Mouse (Mus musculus) MEL (cell line): ENCODE measurements around the gene Emg1. TPM values are rescaled to one million over a fixed set of nuclear protein-coding genes. Genes with fewer than 3 reads are reported as not detected.

Experiments
- DNase-seq: peaks from one replicate; pipeline ENCODE4 v3.0.0; 2011; ENCODE audit warnings: low read depth, low spot score
- H3K27ac ChIP-seq: 2 replicates; pipeline ENCODE4 v1.5.1; 2012; ENCODE audit warnings: low read depth, mild to moderate bottlenecking, control low read depth, low read length, moderate library complexity; ENCODE audit not compliant: control insufficient read depth
- H3K27me3 ChIP-seq, 2 experiments: fragments of 150-350 bp in 1 of 2; sonication (generic) in 1 of 2; 2 replicates each; pipeline ENCODE4 v1.6.1; 2012; ENCODE audit warnings: low read length in 2 of 2, mild to moderate bottlenecking in 2 of 2, improper control_type of control experiment in 1 of 2, moderate library complexity in 1 of 2; ENCODE audit not compliant: insufficient read depth in 2 of 2, control insufficient read depth in 1 of 2
- H3K36me3 ChIP-seq, 2 experiments: 2 replicates each; pipeline ENCODE4 v1.6.1; 2012 to 2014; ENCODE audit warnings: low read length in 2 of 2, improper control_type of control experiment in 1 of 2, inconsistent platforms in 1 of 2, mild to moderate bottlenecking in 1 of 2; ENCODE audit not compliant: insufficient read depth in 2 of 2, control insufficient read depth in 1 of 2
- H3K4me1 ChIP-seq, 2 experiments: fragments of 150-350 bp in 1 of 2; sonication (generic) in 1 of 2; 2 replicates each; pipeline ENCODE4 v1.6.1; 2012; ENCODE audit warnings: low read length in 2 of 2, improper control_type of control experiment in 1 of 2, mild to moderate bottlenecking in 1 of 2; ENCODE audit not compliant: insufficient read depth in 2 of 2, control insufficient read depth in 1 of 2
- H3K4me3 ChIP-seq, 2 experiments: fragments of 150-350 bp in 1 of 2; sonication (generic) in 1 of 2; 2 replicates each; pipeline ENCODE4 v1.5.1; 2012; ENCODE audit warnings: low read depth in 2 of 2, low read length in 2 of 2, mild to moderate bottlenecking in 2 of 2, moderate library complexity in 2 of 2, control low read depth in 1 of 2, improper control_type of control experiment in 1 of 2; ENCODE audit not compliant: control insufficient read depth in 1 of 2, insufficient read depth in 1 of 2
- H3K79me2 ChIP-seq: 2 replicates; pipeline ENCODE4 v1.6.1; 2012; ENCODE audit warnings: mild to moderate bottlenecking, low read length, moderate library complexity; ENCODE audit not compliant: control insufficient read depth, poor library complexity, insufficient read depth
- H3K9ac ChIP-seq: 2 replicates; pipeline ENCODE4 v1.6.1; 2012; ENCODE audit warnings: low read depth, mild to moderate bottlenecking, control low read depth, low read length, moderate library complexity; ENCODE audit not compliant: control insufficient read depth, poor library complexity, severe bottlenecking
- H3K9me3 ChIP-seq: fragments of 150-350 bp; sonication (generic); replicated peaks from 2 replicates; pipeline ENCODE4 v1.6.1; 2012; ENCODE audit warnings: mild to moderate bottlenecking, low read length, improper control_type of control experiment, moderate library complexity; ENCODE audit not compliant: insufficient read depth
- BHLHE40 ChIP-seq: IDR thresholded peaks from 2 replicates; pipeline ENCODE4 v1.6.1; 2012; ENCODE audit warnings: low read depth, mild to moderate bottlenecking, inconsistent platforms, low read length, improper control_type of control experiment, borderline replicate concordance
- CHD1 ChIP-seq: IDR thresholded peaks from 2 replicates; pipeline ENCODE4 v1.6.1; 2012; ENCODE audit warnings: low read depth, mild to moderate bottlenecking, inconsistent platforms, low read length, improper control_type of control experiment
- CTCF ChIP-seq, 3 experiments: IDR thresholded peaks in 2 of 3; conservative IDR thresholded peaks in 1 of 3; 2 replicates each; pipeline ENCODE4 v1.5.1; 2011 to 2012; ENCODE audit warnings: low read length in 3 of 3, low read depth in 2 of 3, mild to moderate bottlenecking in 2 of 3, improper control_type of control experiment in 1 of 3, inconsistent platforms in 1 of 3, mixed read lengths in 1 of 3, moderate library complexity in 1 of 3; ENCODE audit not compliant: control insufficient read depth in 1 of 3, insufficient read depth in 1 of 3, poor library complexity in 1 of 3, severe bottlenecking in 1 of 3
- ELF1 ChIP-seq: IDR thresholded peaks from 2 replicates; pipeline ENCODE4 v1.6.1; 2014; ENCODE audit warnings: low read depth, mild to moderate bottlenecking, inconsistent platforms, low read length, improper control_type of control experiment, moderate library complexity
- EP300 ChIP-seq, 2 experiments: IDR thresholded peaks; 2 replicates each; pipeline ENCODE4 v1.6.1; 2011; ENCODE audit warnings: improper control_type of control experiment in 2 of 2, low read length in 2 of 2, low read depth in 1 of 2, mild to moderate bottlenecking in 1 of 2
- GABPA ChIP-seq: IDR thresholded peaks from 2 replicates; pipeline ENCODE4 v1.6.1; 2012; ENCODE audit warnings: low read depth, mild to moderate bottlenecking, inconsistent platforms, low read length, improper control_type of control experiment, moderate library complexity
- GATA1 ChIP-seq: IDR thresholded peaks from 2 replicates; pipeline ENCODE4 v1.6.1; 2011; ENCODE audit warnings: low read depth, low read length, improper control_type of control experiment
- KAT2A ChIP-seq: conservative IDR thresholded peaks from 2 replicates; pipeline ENCODE4 v1.6.1; 2012; ENCODE audit warnings: low read depth, low read length, improper control_type of control experiment, inconsistent platforms
- MAFK ChIP-seq: IDR thresholded peaks from 2 replicates; pipeline ENCODE4 v1.6.1; 2011; ENCODE audit warnings: low read depth, mild to moderate bottlenecking, low read length, improper control_type of control experiment, borderline replicate concordance
- MAX ChIP-seq: IDR thresholded peaks from 2 replicates; pipeline ENCODE4 v1.6.1; 2011; ENCODE audit warnings: low read length, improper control_type of control experiment
- MAZ ChIP-seq: IDR thresholded peaks from 2 replicates; pipeline ENCODE4 v1.6.1; 2012; ENCODE audit warnings: low read depth, mild to moderate bottlenecking, inconsistent platforms, low read length, improper control_type of control experiment
- MEF2A ChIP-seq: IDR thresholded peaks from 2 replicates; pipeline ENCODE4 v1.6.1; 2014; ENCODE audit warnings: low read depth, mild to moderate bottlenecking, inconsistent platforms, low read length, improper control_type of control experiment; ENCODE audit not compliant: poor library complexity, insufficient replicate concordance, severe bottlenecking; ENCODE audit errors: extremely low read depth
- MYB ChIP-seq: IDR thresholded peaks from 2 replicates; pipeline ENCODE4 v1.6.1; 2011; ENCODE audit warnings: mild to moderate bottlenecking, low read depth, low read length, improper control_type of control experiment
- POLR2A ChIP-seq, 2 experiments: IDR thresholded peaks; 2 replicates each; pipeline ENCODE4 v1.6.1; 2011 to 2012; ENCODE audit warnings: low read length in 2 of 2, mild to moderate bottlenecking in 2 of 2, control low read depth in 1 of 2, improper control_type of control experiment in 1 of 2, low read depth in 1 of 2, moderate library complexity in 1 of 2; ENCODE audit not compliant: control insufficient read depth in 1 of 2, insufficient read depth in 1 of 2, poor library complexity in 1 of 2
- POLR2AphosphoS5 ChIP-seq: IDR thresholded peaks from 2 replicates; pipeline ENCODE4 v1.6.1; 2012; ENCODE audit warnings: low read depth, borderline replicate concordance, mild to moderate bottlenecking, inconsistent platforms, low read length, moderate library complexity, mixed read lengths
- SMC3 ChIP-seq: IDR thresholded peaks from 2 replicates; pipeline ENCODE4 v1.6.1; 2011; ENCODE audit warnings: low read depth, low read length, improper control_type of control experiment
- USF2 ChIP-seq, 2 experiments: IDR thresholded peaks; 2 replicates each; pipeline ENCODE4 v1.6.1; 2011 to 2012; ENCODE audit warnings: improper control_type of control experiment in 2 of 2, low read length in 2 of 2, borderline replicate concordance in 1 of 2, inconsistent platforms in 1 of 2, low read depth in 1 of 2, mild to moderate bottlenecking in 1 of 2; ENCODE audit not compliant: insufficient read depth in 1 of 2
- ZC3H11A ChIP-seq: IDR thresholded peaks from 2 replicates; pipeline ENCODE4 v1.6.1; 2012; ENCODE audit warnings: low read depth, mild to moderate bottlenecking, inconsistent platforms, low read length, improper control_type of control experiment
- ZKSCAN1 ChIP-seq: IDR thresholded peaks from 2 replicates; pipeline ENCODE4 v1.6.1; 2012; ENCODE audit warnings: low read depth, mild to moderate bottlenecking, inconsistent platforms, low read length, improper control_type of control experiment, moderate library complexity
- ZNF384 ChIP-seq: IDR thresholded peaks from 2 replicates; pipeline ENCODE4 v1.6.1; 2012; ENCODE audit warnings: low read depth, mild to moderate bottlenecking, inconsistent platforms, low read length, improper control_type of control experiment
- polyA plus RNA-seq, 2 experiments: library from polyadenylated mRNA; stranded (reverse) in 1 of 2; unstranded in 1 of 2; fragments of >175 nt in 1 of 2; fragments of >200 nt in 1 of 2; gene quantifications; 2 replicates each; pipeline versions ENCODE4 v1.2.1 to v1.2.4; 2012; ENCODE audit warnings: low replicate concordance in 2 of 2, low read depth in 1 of 2; ENCODE audit not compliant: insufficient read length in 2 of 2, insufficient read depth in 1 of 2, missing spikeins in 1 of 2
- total RNA-seq: library from RNA; depleted of rRNA; stranded (reverse); fragments of 300-350 nt; gene quantifications from 2 replicates; pipeline ENCODE4 v1.2.3, GENCODE M21; 2012

Emg1 gene
- total and polyA plus RNA-seq, 3 experiments = 346 to 391 TPM; not detected in 1

DNA sequence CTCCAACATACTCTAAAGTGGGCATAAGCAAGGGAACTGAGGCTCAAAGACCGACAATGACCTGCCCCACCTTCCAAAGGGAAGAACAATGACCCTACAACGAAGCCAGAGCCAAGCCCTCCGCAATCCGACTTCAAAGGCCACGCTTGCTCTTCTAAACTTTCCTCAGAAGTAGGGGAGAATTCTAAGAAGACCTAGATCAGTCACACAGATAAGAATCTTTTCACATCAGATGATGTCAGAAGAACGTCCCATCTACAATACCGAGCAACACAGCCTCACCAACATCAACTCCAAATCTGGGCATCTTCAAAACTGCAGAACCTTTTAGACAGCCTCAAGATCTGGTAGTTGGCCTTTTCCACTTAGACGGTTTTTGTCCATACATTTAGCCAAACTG, 38.4 kb upstream of the Emg1 start:
- no peak for DNase-seq
- Histone ChIP-seq H3K79me2 (peaks cover 7% of the 10 kb centered on the region), H3K4me3 (no peak overlapping the region), H3K4me1 (peaks cover 0 to 7% of the 10 kb centered on the region in 2 experiments; a peak in 1 of 4 replicates), H3K9me3 (no peaks in the 10 kb centered on the region), H3K9ac (no peak overlapping the region), H3K27me3 (no peaks in the 10 kb centered on the region), H3K27ac (no peak overlapping the region), H3K36me3 (no peaks in the 10 kb centered on the region)
- TF ChIP-seq GATA1 = no peak
- TF ChIP-seq SMC3 = no peak
- TF ChIP-seq MYB = no peak
- TF ChIP-seq BHLHE40 = no peak
- TF ChIP-seq USF2 (IDR thresholded peaks at IDR 0.05; ENCODE audit: borderline replicate concordance in 1 of 2, insufficient read depth in 1 of 2, low read depth in 1 of 2, low read length in 2 of 2) = no peak
- no peak for TF ChIP-seq KAT2A
- no peak for TF ChIP-seq ZKSCAN1
- TF ChIP-seq ZC3H11A = no peak
- TF ChIP-seq CHD1 = no peak
- TF ChIP-seq CTCF (IDR thresholded peaks at IDR 0.05 in 2 of 3, conservative IDR thresholded peaks at IDR 0.05 in 1 of 3; ENCODE audit: control insufficient read depth in 1 of 3, insufficient read depth in 1 of 3, low read depth in 2 of 3, low read length in 3 of 3, poor library complexity in 1 of 3, severe bottlenecking in 1 of 3) = no peak
- TF ChIP-seq MAX = no peak
- TF ChIP-seq EP300 (IDR thresholded peaks at IDR 0.05; ENCODE audit: low read depth in 1 of 2, low read length in 2 of 2) = no peak
- no peak for TF ChIP-seq MEF2A
- TF ChIP-seq ELF1 = no peak
- no peak for TF ChIP-seq MAFK
- no peak for TF ChIP-seq POLR2A (IDR thresholded peaks at IDR 0.05; ENCODE audit: control insufficient read depth in 1 of 2, insufficient read depth in 1 of 2, low read depth in 1 of 2, low read length in 2 of 2, poor library complexity in 1 of 2)
- TF ChIP-seq MAZ = no peak
- no peak for TF ChIP-seq GABPA
- no peak for TF ChIP-seq ZNF384

DNA sequence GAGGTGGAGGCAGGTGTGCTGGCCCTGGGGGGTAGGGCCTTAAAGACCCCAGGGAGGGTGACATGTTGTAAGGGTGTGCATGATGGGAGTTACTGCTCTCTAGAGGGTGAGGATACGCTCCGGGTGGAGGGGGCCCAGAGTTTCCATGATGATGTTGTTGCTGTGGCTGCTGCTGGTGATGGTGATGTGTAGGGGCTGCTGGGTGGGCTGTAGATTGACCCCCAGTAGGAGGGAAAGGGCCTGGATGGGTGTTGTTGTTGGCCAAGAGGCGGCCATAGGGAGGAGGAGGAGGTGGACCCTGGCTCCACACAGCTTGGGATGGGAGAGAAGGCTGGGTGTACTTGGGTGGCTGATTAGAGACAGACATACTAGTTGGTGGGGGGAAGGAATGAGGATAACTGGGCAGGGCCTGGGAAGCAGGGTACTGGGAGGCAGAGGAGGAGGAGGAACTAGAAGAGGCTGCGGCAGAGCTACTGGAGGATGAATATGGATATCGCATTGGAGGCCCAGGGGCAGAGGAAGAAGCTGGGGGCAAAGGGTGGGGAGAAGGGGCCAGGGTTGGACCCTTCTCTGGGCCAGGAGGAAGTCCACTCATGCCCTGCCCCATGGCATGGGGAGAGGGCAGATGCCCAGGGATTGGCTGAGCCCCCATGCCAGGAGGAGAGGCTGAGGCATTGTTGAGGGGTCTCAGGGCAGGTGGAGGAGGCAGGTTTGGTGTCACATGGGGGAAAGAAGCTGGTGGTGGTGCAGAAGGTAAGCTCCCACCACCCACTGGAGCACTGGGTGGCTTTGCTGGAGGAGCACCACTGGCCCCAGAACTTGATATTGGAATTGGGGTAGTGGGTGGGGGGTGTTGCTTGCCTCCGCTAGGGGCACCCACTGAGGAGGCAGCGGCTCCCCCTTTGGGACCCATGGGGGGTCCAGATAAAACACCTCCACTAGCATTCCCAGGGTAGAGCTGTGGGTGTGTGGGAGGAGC, 35.0 kb upstream of the Emg1 start:
- H3K4me1 ChIP-seq = peaks cover 0 to 2% of the 10 kb centered on the region in 2 experiments; a peak in 1 of 4 replicates
- TF ChIP-seq CHD1 = no peak
- TF ChIP-seq POLR2AphosphoS5 = no peak
- no peak overlapping the region for H3K27ac ChIP-seq
- H3K9ac ChIP-seq = peak overlapping the region; percentile 80
- peaks cover 1% of the 10 kb centered on the region; the same call in 1 of the 2 replicates for H3K79me2 ChIP-seq
- no peak overlapping the region for H3K4me3 ChIP-seq
- H3K27me3 ChIP-seq = no peaks in the 10 kb centered on the region
- peaks cover 0 to under 1% of the 10 kb centered on the region in 2 experiments; a peak in 2 of 4 replicates for H3K36me3 ChIP-seq
- H3K9me3 ChIP-seq = no peaks in the 10 kb centered on the region
- DNase-seq = no peak
